Mouse (Mus musculus) forebrain, embryonic 11.5 days (tissue): ENCODE results near the gene Vegfa. TPM values are rescaled to one million over a fixed set of nuclear protein-coding genes. Genes with fewer than 3 reads are reported as not detected.

Source experiments
- ATAC-seq: fragments of 200-750 bp; cut with Nextera tagmentation; replicated peaks from 2 replicates; pipeline ENCODE4 v1.8.0; 2017; ENCODE audit warnings: moderate TSS enrichment; ENCODE audit not compliant: low FRiP score
- DNase-seq: peaks from one replicate; pipeline ENCODE4 v3.0.0-alpha.2; 2017; ENCODE audit warnings: low spot score
- H3K27ac ChIP-seq: fragments of 300-500 bp; sonication (generic); 2 replicates; pipeline ENCODE4 v1.5.1; 2014; ENCODE audit warnings: low read depth, low read length
- H3K27me3 ChIP-seq: fragments of 300-500 bp; sonication (generic); 2 replicates; pipeline ENCODE4 v1.6.1; 2014; ENCODE audit warnings: mild to moderate bottlenecking, low read length, mixed read lengths; ENCODE audit not compliant: control insufficient read depth, insufficient read depth
- H3K36me3 ChIP-seq: fragments of 300-500 bp; sonication (generic); 2 replicates; pipeline ENCODE4 v1.6.1; 2014; ENCODE audit warnings: mild to moderate bottlenecking, low read length, moderate library complexity, mixed read lengths; ENCODE audit not compliant: control insufficient read depth, insufficient read depth
- H3K4me1 ChIP-seq: fragments of 300-500 bp; sonication (generic); replicated peaks from 2 replicates; pipeline ENCODE4 v1.6.1; 2014; ENCODE audit warnings: low read length, mixed read lengths; ENCODE audit not compliant: control insufficient read depth, insufficient read depth
- H3K4me2 ChIP-seq: fragments of 300-500 bp; sonication (generic); 2 replicates; pipeline ENCODE4 v1.6.1; 2014; ENCODE audit warnings: low read depth, mild to moderate bottlenecking, low read length, moderate library complexity, mixed read lengths; ENCODE audit not compliant: severe bottlenecking
- H3K4me3 ChIP-seq: fragments of 300-500 bp; sonication (generic); 2 replicates; pipeline ENCODE4 v1.5.1; 2014; ENCODE audit warnings: low read depth, low read length
- H3K9ac ChIP-seq: fragments of 300-500 bp; sonication (generic); 2 replicates; pipeline ENCODE4 v1.6.1; 2014; ENCODE audit warnings: low read length
- H3K9me3 ChIP-seq: fragments of 300-500 bp; sonication (generic); 2 replicates; pipeline ENCODE4 v1.6.1; 2016; ENCODE audit warnings: low read length, mixed read lengths; ENCODE audit not compliant: control insufficient read depth
- WGBS: fragments of 180-500 bp; shearing (Covaris S2); extraction: QIAGEN DNeasy Blood & Tissue Kit; methylation state at CpG from one replicate; pipeline ENCODE4 v1.1.7; 2014; 5-methylcytosine and 5-hydroxymethylcytosine counted together
- polyA plus RNA-seq: library from polyadenylated mRNA; unstranded; fragments of >200 nt; fragmentation: Nextera tagmentation; extraction: Ambion mirVana; gene quantifications from 2 replicates; pipeline ENCODE4 v1.2.1, GENCODE M21; 2014

Gene Vegfa
- polyA plus RNA-seq, 1 experiment from 2014 or later, result 2.9 TPM

GRCm38 (mm10) chr17:46059226-46059825, 27.2 kb upstream of the Vegfa start:
- Histone ChIP-seq H3K4me1 (0 out of 2 replicates have a peak, but pooled peaks cover 6% of the 10 kb centered on the region), H3K4me2 (no peak overlapping the region), H3K4me3 (no peak overlapping the region), H3K36me3 (no peaks in the 10 kb centered on the region), H3K27ac (no peak overlapping the region), H3K27me3 (no peaks in the 10 kb centered on the region), H3K9me3 (no peaks in the 10 kb centered on the region), H3K9ac (no peak overlapping the region)
- WGBS, result 92% methylated on average over 15 of the region's 15 CpGs
- ATAC-seq (no peak), DNase-seq (no peak)

GRCm38 (mm10) chr17:46056288-46056687, 24.1 kb upstream of the Vegfa start:
- no peaks in the 10 kb centered on the region for H3K36me3 ChIP-seq
- 58% methylated on average over 7 of the region's 7 CpGs for WGBS
- DNase-seq (no peak), ATAC-seq (no peak)
- no peaks in the 10 kb centered on the region for H3K4me1 ChIP-seq
- H3K27ac ChIP-seq, result no peak overlapping the region
- H3K4me3 ChIP-seq, result no peak overlapping the region
- no peaks in the 10 kb centered on the region for H3K27me3 ChIP-seq
- no peak overlapping the region for H3K4me2 ChIP-seq
- H3K9ac ChIP-seq, result no peak overlapping the region
- no peaks in the 10 kb centered on the region for H3K9me3 ChIP-seq

- no peak overlapping the region for H3K4me3 ChIP-seq
- 85% methylated on average over 7 of the region's 7 CpGs for WGBS
These were observed 23.6 kb upstream of the Vegfa start for GRCm38 (mm10) chr17:46055736-46056135.

GRCm38 (mm10) chr17:46053291-46053842, 21.2 kb upstream of the Vegfa start:
- Histone ChIP-seq H3K36me3 (no peaks in the 10 kb centered on the region), H3K9me3 (no peaks in the 10 kb centered on the region), H3K27me3 (no peaks in the 10 kb centered on the region), H3K9ac (no peak overlapping the region), H3K4me1 (no peaks in the 10 kb centered on the region), H3K4me3 (no peak overlapping the region), H3K27ac (no peak overlapping the region), H3K4me2 (no peak overlapping the region)
- DNase-seq (no peak), ATAC-seq (no peak)
- 81% methylated on average over 7 of the region's 7 CpGs for WGBS

More at GRCm38 (mm10) chr17:46055736-46056135, 23.6 kb upstream of the Vegfa start:
- no peak overlapping the region for H3K9ac ChIP-seq
- H3K9me3 ChIP-seq, result no peaks in the 10 kb centered on the region
- H3K4me1 ChIP-seq, result no peaks in the 10 kb centered on the region
- H3K27ac ChIP-seq, result no peak overlapping the region
- no peak overlapping the region for H3K4me2 ChIP-seq
- no peaks in the 10 kb centered on the region for H3K27me3 ChIP-seq
- H3K36me3 ChIP-seq, result no peaks in the 10 kb centered on the region
- DNase-seq, result no peak
- ATAC-seq, result no peak

- no peak overlapping the region for H3K4me2 ChIP-seq
- DNase-seq (no peak), ATAC-seq (no peak)
- no peaks in the 10 kb centered on the region for H3K4me1 ChIP-seq
- 0 out of 2 replicates have a peak, but pooled peaks cover 2% of the 10 kb centered on the region for H3K9me3 ChIP-seq
- no peaks in the 10 kb centered on the region for H3K36me3 ChIP-seq
- H3K27ac ChIP-seq, result no peak overlapping the region
- H3K4me3 ChIP-seq, result no peak overlapping the region
- 42% methylated on average over 3 of the region's 3 CpGs for WGBS
- H3K27me3 ChIP-seq, result no peaks in the 10 kb centered on the region
- H3K9ac ChIP-seq, result no peak overlapping the region
These were observed 20.0 kb upstream of the Vegfa start for GRCm38 (mm10) chr17:46052146-46052545.

GRCm38 (mm10) chr17:46051356-46051755, 19.2 kb upstream of the Vegfa start:
- no peaks in the 10 kb centered on the region for H3K27me3 ChIP-seq
- H3K9ac ChIP-seq, result no peak overlapping the region
- H3K27ac ChIP-seq, result no peak overlapping the region
- H3K4me1 ChIP-seq, result no peaks in the 10 kb centered on the region
- H3K36me3 ChIP-seq, result no peaks in the 10 kb centered on the region
- H3K4me2 ChIP-seq, result no peak overlapping the region
- H3K4me3 ChIP-seq, result no peak overlapping the region
- no peak for ATAC-seq
- no peak for DNase-seq
- 0 out of 2 replicates have a peak, but pooled peaks cover 2% of the 10 kb centered on the region for H3K9me3 ChIP-seq
- WGBS, result 79% methylated on average over 5 of the region's 5 CpGs

- H3K4me2 ChIP-seq, result no peak overlapping the region
- no peak for ATAC-seq
- no peaks in the 10 kb centered on the region for H3K27me3 ChIP-seq
- 0 out of 2 replicates have a peak, but pooled peaks cover 2% of the 10 kb centered on the region for H3K9me3 ChIP-seq
- no peaks in the 10 kb centered on the region for H3K4me1 ChIP-seq
- H3K9ac ChIP-seq, result no peak overlapping the region
- no peaks in the 10 kb centered on the region for H3K36me3 ChIP-seq
- H3K4me3 ChIP-seq, result no peak overlapping the region
- no peak for DNase-seq
- 47% methylated on average over 4 of the region's 4 CpGs for WGBS
- H3K27ac ChIP-seq, result no peak overlapping the region
These were observed 17.4 kb upstream of the Vegfa start for GRCm38 (mm10) chr17:46049567-46049966.

GRCm38 (mm10) chr17:46048184-46048583, 16.0 kb upstream of the Vegfa start:
- Histone ChIP-seq H3K4me1 (no peaks in the 10 kb centered on the region), H3K27me3 (no peaks in the 10 kb centered on the region)
- 97% methylated on average over 4 of the region's 4 CpGs for WGBS

GRCm38 (mm10) chr17:46045742-46046141, 13.6 kb upstream of the Vegfa start:
- no peak overlapping the region for H3K4me3 ChIP-seq
- 87% methylated on average over 8 of the region's 8 CpGs for WGBS

More at GRCm38 (mm10) chr17:46048184-46048583, 16.0 kb upstream of the Vegfa start:
- Histone ChIP-seq H3K9me3 (0 out of 2 replicates have a peak, but pooled peaks cover 2% of the 10 kb centered on the region), H3K9ac (no peak overlapping the region), H3K36me3 (no peaks in the 10 kb centered on the region), H3K27ac (no peak overlapping the region), H3K4me3 (no peak overlapping the region), H3K4me2 (no peak overlapping the region)
- DNase-seq (no peak), ATAC-seq (no peak)

More at GRCm38 (mm10) chr17:46045742-46046141, 13.6 kb upstream of the Vegfa start:
- no peak overlapping the region for H3K27ac ChIP-seq
- no peaks in the 10 kb centered on the region for H3K36me3 ChIP-seq
- no peak overlapping the region for H3K9ac ChIP-seq
- ATAC-seq (no peak), DNase-seq (no peak)
- H3K9me3 ChIP-seq, result 0 out of 2 replicates have a peak, but pooled peaks cover 2% of the 10 kb centered on the region
- H3K4me2 ChIP-seq, result no peak overlapping the region
- no peaks in the 10 kb centered on the region for H3K4me1 ChIP-seq
- H3K27me3 ChIP-seq, result no peaks in the 10 kb centered on the region
